Mouse (Mus musculus) liver, embryonic 14.5 days (tissue): ENCODE measurements around the gene Gtf3c2. TPM values are rescaled to one million over a fixed set of nuclear protein-coding genes. Genes with fewer than 3 reads are reported as not detected.
A peak's percentile ranks its signal among the peaks of the same experiment; 100 is the strongest.

ENCODE experiments used
- ATAC-seq: fragments of 200-750 bp; cut with Nextera tagmentation; 2 replicates; pipeline ENCODE4 v1.8.0; 2017; ENCODE audit warnings: moderate number of reproducible peaks, mild to moderate bottlenecking, moderate library complexity; ENCODE audit not compliant: insufficient read depth
- DNase-seq, 3 experiments: peaks; one replicate each; pipeline ENCODE4 v3.0.0-alpha.2; 2012 to 2013; ENCODE audit warnings: low read depth in 3 of 3, low spot score in 3 of 3
- H3K27ac ChIP-seq: fragments of 300-500 bp; sonication (generic); 2 replicates; pipeline ENCODE4 v1.5.1; 2014; ENCODE audit warnings: moderate library complexity, mild to moderate bottlenecking, control low read depth, inconsistent platforms
- H3K27me3 ChIP-seq: fragments of 300-500 bp; sonication (generic); 2 replicates; pipeline ENCODE4 v1.6.1; 2014; ENCODE audit warnings: mild to moderate bottlenecking, low read length, moderate library complexity; ENCODE audit not compliant: control insufficient read depth, insufficient read depth
- H3K36me3 ChIP-seq: fragments of 300-500 bp; sonication (generic); replicated peaks from 2 replicates; pipeline ENCODE4 v1.6.1; 2014; ENCODE audit warnings: low read depth; ENCODE audit not compliant: control insufficient read depth, insufficient read depth
- H3K4me1 ChIP-seq, 2 experiments: fragments of 200-500 bp in 1 of 2; fragments of 300-500 bp in 1 of 2; sonication (generic) in 1 of 2; replicated peaks; 2 replicates each; pipeline ENCODE4 v1.6.1; 2012 to 2014; ENCODE audit warnings: antibody characterized with exemption in 1 of 2, inconsistent platforms in 1 of 2, low read length in 1 of 2; ENCODE audit not compliant: control insufficient read depth in 2 of 2, insufficient read depth in 2 of 2
- H3K4me2 ChIP-seq: fragments of 300-500 bp; sonication (generic); 2 replicates; pipeline ENCODE4 v1.6.1; 2014; ENCODE audit warnings: low read depth, mild to moderate bottlenecking, control low read depth, moderate library complexity
- H3K4me3 ChIP-seq, 2 experiments: fragments of 200-500 bp in 1 of 2; fragments of 300-500 bp in 1 of 2; sonication (generic) in 1 of 2; 2 replicates each; pipeline ENCODE4 v1.5.1; 2012 to 2014; ENCODE audit warnings: low read depth in 2 of 2, low read length in 2 of 2, mild to moderate bottlenecking in 2 of 2, control low read depth in 1 of 2, inconsistent platforms in 1 of 2, moderate library complexity in 1 of 2; ENCODE audit not compliant: insufficient read depth in 1 of 2
- H3K9ac ChIP-seq: fragments of 300-500 bp; sonication (generic); replicated peaks from 2 replicates; pipeline ENCODE4 v1.6.1; 2014; ENCODE audit warnings: mild to moderate bottlenecking, control low read depth, moderate library complexity
- H3K9me3 ChIP-seq: fragments of 300-500 bp; sonication (generic); 2 replicates; pipeline ENCODE4 v1.6.1; 2016; ENCODE audit warnings: low read length, mixed read lengths; ENCODE audit not compliant: control insufficient read depth
- CTCF ChIP-seq: IDR thresholded peaks from 2 replicates; pipeline ENCODE4 v1.5.1; 2016; ENCODE audit warnings: antibody characterized with exemption, low read depth, control low read depth
- EP300 ChIP-seq: IDR thresholded peaks from 2 replicates; pipeline ENCODE4 v1.6.1; 2016; ENCODE audit warnings: antibody characterized with exemption, low read depth
- WGBS: fragments of 180-500 bp; shearing (Covaris S2); extraction: QIAGEN DNeasy Blood & Tissue Kit; methylation state at CpG from one replicate; pipeline ENCODE4 v1.1.7; 2014; ENCODE audit not compliant: insufficient replicate concordance; 5-methylcytosine and 5-hydroxymethylcytosine counted together
- polyA plus RNA-seq, 2 experiments: library from polyadenylated mRNA; depleted of rRNA in 1 of 2; stranded (reverse) in 1 of 2; unstranded in 1 of 2; fragments of >200 nt; fragmentation: Nextera tagmentation in 1 of 2; extraction: Ambion mirVana in 1 of 2; gene quantifications; 2 replicates each; pipeline versions ENCODE4 v1.2.1 to v1.2.3; 2012 to 2014

Gtf3c2 gene
- polyA plus RNA-seq, 2 experiments: 22.8 to 31.3 TPM

- peaks cover 19 to 21% of the 10 kb centered on the region in 2 experiments for H3K4me1 ChIP-seq
- H3K36me3 ChIP-seq: peaks cover 6% of the 10 kb centered on the region; the same call in 1 of the 2 replicates
- WGBS: under 1% methylated on average over 70 of the region's 70 CpGs
- peak within 1 kb of the TSS; percentile 88 to 96 for H3K4me3 ChIP-seq
- peak; percentile 90 to 91 (median 91) for DNase-seq
- TF ChIP-seq CTCF: peak; percentile 9; the same call in 1 of the 2 replicates
- TF ChIP-seq EP300: peak; percentile 20; the same call in 1 of the 2 replicates
- no peaks in the 10 kb centered on the region for H3K27me3 ChIP-seq
- peak; percentile 92 for ATAC-seq
- H3K4me2 ChIP-seq: peak within 1 kb of the TSS; percentile 98
- H3K9me3 ChIP-seq: no peaks in the 10 kb centered on the region
- peak within 1 kb of the TSS; percentile 84 for H3K27ac ChIP-seq
- peak within 1 kb of the TSS; percentile 92 for H3K9ac ChIP-seq
Measured at GRCm38 (mm10) chr5:31220448-31221303, 40.7 kb upstream of the Gtf3c2 start, which contains the start of gene Ppm1g. Ppm1g (minus strand) TSS chr5:31220687.

- WGBS: under 1% methylated on average over 40 of the region's 40 CpGs
- ATAC-seq (peak; percentile 47), DNase-seq (peak in 1 of 3 experiments; percentile 31)
- H3K27ac ChIP-seq: peak overlapping the region; percentile 84
- H3K4me2 ChIP-seq: peak overlapping the region; percentile 83
- peaks cover 21 to 22% of the 10 kb centered on the region in 2 experiments for H3K4me1 ChIP-seq
- H3K4me3 ChIP-seq: peak overlapping the region; percentile 88 to 96
- H3K27me3 ChIP-seq: no peaks in the 10 kb centered on the region
- peak overlapping the region; percentile 92 for H3K9ac ChIP-seq
- no peaks in the 10 kb centered on the region for H3K9me3 ChIP-seq
- peaks cover 8% of the 10 kb centered on the region; the same call in 1 of the 2 replicates for H3K36me3 ChIP-seq
- TF ChIP-seq CTCF: peak; percentile 36
- TF ChIP-seq EP300: no peak
Measured at GRCm38 (mm10) chr5:31219911-31220447, 40.0 kb upstream of the Gtf3c2 start.

- no peak for TF ChIP-seq CTCF
- TF ChIP-seq EP300: no peak
- no peaks in the 10 kb centered on the region for H3K27me3 ChIP-seq
- peak overlapping the region; percentile 83 for H3K4me2 ChIP-seq
- peaks cover 8% of the 10 kb centered on the region; the same call in 1 of the 2 replicates for H3K36me3 ChIP-seq
- peak overlapping the region; percentile 84 for H3K27ac ChIP-seq
- no peak for ATAC-seq
- DNase-seq: no peak
- H3K4me1 ChIP-seq: peaks cover 24 to 25% of the 10 kb centered on the region in 2 experiments
- H3K4me3 ChIP-seq: peak overlapping the region; percentile 88 to 96
- no peaks in the 10 kb centered on the region for H3K9me3 ChIP-seq
- peak overlapping the region; percentile 92 for H3K9ac ChIP-seq
- WGBS: under 1% methylated on average over 11 of the region's 11 CpGs
Measured at GRCm38 (mm10) chr5:31219474-31219873, 39.5 kb upstream of the Gtf3c2 start.

GRCm38 (mm10) chr5:31219070-31219469 lies 39.1 kb upstream of the Gtf3c2 start:
- DNase-seq (peak; percentile 55 to 70 (median 57)), ATAC-seq (no peak)
- peaks cover 24 to 25% of the 10 kb centered on the region in 2 experiments for H3K4me1 ChIP-seq
- H3K9me3 ChIP-seq: no peaks in the 10 kb centered on the region
- peak overlapping the region; percentile 88 to 96 for H3K4me3 ChIP-seq
- 0% methylated on average over 2 of the region's 2 CpGs for WGBS
- peak overlapping the region; percentile 84 for H3K27ac ChIP-seq
- H3K36me3 ChIP-seq: peaks cover 8% of the 10 kb centered on the region; the same call in 1 of the 2 replicates
- TF ChIP-seq CTCF (peak; percentile 33; the same call in 1 of the 2 replicates), EP300 (no peak)
- peak overlapping the region; percentile 83 for H3K4me2 ChIP-seq
- no peaks in the 10 kb centered on the region for H3K27me3 ChIP-seq
- H3K9ac ChIP-seq: peak overlapping the region; percentile 92
